Mouse (Mus musculus) ovary, postnatal 10 days (tissue): ENCODE data around the gene Gm20431.

ENCODE experiments used
- DNase-seq: peaks from one replicate; pipeline ENCODE4 v3.0.0; 2022; ENCODE audit warnings: low spot score

Gene Gm20431

DNA sequence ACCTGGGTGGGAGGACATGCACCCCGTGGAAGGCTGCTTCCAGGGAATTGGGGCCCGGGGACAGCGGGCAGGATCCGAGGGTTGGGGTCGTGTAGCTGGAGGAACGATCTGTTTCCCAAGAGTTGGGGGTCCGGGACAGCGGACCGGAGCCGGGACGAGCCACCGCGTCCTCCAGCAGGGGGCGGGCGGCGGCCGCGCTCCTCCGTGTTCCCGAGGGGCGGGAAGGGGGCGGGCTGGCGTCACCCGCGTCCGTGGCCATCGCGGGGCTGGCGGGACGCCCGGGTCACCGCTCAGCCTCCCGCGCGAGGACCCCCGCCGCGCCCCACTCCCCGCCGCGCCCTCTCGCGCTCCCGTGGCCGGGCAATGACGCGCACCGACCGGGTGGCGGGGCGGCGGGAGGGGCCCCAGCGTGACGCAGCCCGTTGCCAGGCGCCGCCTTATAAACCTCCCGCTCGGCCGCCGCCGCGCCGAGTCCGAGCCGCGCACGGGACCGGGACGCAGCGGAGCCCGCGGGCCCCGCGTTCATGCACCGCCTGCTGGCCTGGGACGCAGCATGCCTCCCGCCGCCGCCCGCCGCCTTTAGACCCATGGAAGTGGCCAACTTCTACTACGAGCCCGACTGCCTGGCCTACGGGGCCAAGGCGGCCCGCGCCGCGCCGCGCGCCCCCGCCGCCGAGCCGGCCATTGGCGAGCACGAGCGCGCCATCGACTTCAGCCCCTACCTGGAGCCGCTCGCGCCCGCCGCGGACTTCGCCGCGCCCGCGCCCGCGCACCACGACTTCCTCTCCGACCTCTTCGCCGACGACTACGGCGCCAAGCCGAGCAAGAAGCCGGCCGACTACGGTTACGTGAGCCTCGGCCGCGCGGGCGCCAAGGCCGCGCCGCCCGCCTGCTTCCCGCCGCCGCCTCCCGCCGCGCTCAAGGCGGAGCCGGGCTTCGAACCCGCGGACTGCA lies 27.5 kb upstream of the Gm20431 start, which contains the start of gene Cebpb:
Gene Cebpb (plus strand): TSS at position 418 of the 954 bp plus-strand sequence.
- DNase-seq, result peak; percentile 92

DNA sequence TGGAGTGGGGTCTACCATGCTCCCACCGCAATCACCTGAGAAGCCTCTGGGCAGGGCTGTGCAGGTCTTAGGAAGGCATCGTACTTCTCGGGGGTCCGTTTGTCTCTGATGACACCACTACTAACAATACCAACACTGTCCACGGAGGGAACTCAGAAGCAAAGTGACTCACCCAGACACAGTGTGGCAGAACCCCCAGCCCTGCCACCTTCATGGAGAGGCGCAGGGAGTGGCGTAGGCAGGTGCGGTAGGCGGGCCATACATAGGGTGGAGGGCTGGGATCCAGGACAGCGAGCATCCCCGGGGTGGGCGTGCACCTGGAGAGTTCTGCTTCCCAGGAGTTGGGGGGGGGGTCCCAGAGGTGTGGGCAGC lies 26.8 kb upstream of the Gm20431 start:
- no peak for DNase-seq

DNA sequence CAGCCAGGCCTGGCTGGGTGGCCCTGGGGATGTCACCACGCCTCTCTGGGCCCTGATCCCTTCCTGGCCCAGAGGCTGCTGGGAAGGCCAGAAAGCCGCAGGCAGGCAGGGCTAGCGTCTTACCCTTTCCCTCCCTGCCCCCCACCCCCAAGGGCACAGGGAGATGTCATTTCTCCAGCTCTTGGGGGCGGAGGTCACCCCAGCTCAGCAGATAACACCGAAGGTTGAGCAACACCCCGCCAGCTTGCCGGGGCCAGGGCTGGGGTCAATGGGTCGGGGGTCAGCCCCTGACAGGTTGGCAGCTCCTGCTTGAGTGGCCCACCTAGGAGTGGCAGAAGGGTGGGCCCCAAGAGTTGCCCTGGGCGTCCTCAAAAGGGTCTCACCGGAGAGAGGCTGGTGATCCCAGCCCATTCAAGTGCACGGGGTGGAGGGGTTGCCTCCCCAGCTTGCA lies 26.4 kb upstream of the Gm20431 start:
- no peak for DNase-seq

DNA sequence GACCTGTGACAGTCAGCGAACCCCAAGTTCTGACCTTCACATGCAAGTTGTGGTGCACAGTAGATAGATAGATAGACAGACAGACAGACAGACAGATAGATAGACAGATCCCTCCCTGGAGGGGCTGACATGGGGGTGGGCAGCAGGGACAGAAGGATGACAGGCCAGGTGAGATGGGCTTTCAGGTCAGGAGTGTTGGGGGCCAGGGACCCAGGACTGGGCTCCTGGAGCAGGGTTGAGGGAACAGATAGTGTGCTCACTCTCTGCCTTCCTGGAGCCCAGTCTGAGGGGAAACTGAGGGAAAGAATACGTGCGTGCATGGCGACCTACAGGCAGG lies 25.9 kb upstream of the Gm20431 start:
- DNase-seq, result no peak

DNA sequence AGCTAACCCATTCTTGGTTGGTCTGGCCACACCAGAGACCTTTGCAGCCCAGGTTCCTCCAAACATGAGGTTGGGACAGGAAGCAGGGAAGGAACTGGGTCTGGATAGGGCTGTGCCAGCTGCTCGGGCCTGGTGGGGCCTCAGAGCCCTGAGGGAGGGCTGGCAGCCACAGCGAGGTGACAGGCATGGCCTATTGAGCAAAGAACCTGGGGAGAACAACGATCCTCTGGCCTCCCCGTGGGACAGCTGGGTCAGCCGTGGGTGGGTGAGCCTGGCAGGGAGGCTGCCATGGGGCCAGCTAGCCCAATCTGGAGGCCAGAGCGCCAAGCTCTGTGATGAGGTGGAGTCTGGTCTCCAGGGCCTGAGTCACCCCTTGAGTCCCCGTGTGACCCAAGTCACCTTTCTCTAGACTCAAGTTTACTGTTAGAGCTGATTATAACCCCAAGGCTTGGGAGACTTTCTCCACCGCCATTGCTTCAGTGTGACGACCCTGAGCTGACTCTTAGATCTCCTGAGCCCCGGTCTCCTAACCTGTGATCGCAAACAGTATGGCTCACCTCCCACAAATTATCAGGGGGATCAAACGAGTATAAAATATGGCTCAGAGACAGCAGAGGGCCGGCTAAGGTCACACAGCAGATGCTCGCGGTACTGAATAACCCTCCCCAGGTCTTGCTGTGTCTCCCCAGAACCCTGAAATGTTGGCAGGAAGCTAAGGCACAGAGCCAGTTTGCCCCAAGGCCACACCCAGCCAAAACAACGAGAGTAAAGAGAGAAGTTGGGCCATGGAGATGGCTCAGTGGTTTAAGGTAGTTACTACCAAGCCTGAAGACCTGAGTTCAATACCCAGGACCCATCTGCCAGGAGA lies 25.3 kb upstream of the Gm20431 start:
- DNase-seq, result no peak

DNA sequence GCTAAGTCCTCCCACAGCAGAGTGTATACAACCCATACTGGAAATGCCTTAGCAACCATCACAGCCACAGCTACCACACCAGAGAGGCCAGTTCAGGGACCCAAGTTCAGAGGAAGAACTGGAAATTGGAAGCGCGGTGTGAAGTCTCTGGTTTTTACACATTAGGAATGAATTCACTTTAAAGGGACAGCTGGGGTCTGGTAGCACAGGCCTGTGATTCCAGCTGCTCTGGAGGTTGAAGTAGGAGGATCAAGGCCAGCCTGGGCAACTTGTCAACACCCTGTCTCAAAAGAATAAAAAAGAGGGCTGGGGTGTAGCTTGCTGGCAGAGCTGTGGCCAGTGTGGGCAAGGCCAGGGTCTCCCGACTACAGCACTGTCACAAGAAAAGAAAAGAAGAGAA lies 24.6 kb upstream of the Gm20431 start:
- DNase-seq, result no peak

DNA sequence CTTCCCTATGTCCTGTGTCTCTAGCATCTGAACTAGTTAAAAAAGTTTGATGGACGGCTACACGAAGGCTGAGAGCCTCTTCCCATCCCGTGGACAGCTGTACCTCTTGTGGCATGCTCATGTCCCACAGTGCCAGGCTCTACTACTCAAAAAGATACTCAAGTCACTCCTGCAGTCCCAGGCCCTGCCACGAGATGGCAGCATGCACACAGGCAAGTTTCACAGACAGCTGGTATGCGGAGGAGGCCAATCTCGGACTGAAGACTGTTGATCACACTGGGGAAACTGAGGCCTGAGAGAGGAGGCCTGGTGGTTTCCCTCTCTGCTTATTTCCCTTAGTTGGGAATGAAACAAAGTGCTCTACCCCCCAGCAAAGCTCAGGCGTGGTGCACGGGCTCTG lies 23.8 kb upstream of the Gm20431 start:
- DNase-seq, result peak; percentile 99

DNA sequence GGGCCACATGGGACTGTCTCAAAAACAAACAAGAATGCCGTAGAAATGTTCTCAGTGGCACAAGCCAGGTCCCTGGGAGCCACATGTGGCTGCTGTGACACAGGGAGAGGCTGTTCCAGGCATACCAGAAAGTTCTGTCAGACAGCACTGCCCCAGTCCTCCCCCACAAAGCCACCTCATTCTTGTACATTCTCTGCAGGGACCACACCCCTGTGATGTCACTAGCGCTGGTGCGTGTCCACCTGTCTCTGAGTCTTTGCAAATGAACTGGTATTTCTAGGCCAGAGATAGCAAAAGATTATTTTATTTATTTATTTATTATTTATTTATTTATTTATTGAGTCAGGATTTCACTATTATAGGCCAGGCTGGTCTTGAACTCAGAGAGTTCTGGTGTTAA lies 22.4 kb upstream of the Gm20431 start:
- DNase-seq, result no peak

DNA sequence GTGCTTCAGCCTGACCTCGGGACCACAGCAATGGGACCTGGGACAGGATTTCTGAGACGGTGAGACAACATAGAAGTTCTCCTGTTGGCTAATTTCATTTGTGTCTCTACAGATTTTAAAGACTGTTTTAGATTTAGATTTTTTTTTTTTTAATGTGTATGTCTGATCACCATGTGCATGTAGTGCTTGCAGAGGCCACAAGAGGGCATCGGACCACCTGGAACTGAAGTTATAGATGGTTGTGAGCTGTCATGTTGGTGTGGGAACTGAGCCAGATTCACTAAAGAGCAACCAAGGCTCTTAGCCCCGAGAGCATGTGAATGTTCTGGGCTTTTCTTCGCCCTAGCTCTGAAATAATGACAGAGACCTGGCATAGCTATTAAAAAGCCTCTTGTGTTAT lies 19.4 kb upstream of the Gm20431 start:
- DNase-seq, result no peak

DNA sequence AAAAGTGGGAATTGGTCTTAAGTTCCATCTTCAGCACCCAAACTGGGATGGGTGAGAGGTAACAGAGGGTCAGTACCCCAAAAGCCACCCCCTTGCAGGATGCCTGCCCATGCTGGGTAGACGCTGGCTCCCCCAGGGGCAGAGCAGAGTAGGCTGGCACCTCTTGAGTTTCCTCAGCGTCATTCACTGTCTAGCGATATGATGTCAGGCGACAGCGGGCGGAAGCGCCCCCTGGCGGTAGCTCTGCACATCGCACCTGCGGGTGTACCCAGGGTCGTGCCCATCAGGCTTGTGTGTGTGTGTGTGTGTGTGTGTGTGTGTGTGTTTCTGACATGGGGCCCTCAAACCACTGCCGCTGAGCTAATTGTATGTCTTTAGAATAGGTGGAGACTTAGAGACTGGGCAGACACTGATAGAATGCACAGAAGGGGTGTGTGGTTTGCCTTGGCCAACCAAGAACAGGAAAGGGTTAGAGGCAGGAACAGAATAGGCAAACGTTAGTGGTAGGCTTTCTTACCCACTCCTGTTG lies 18.7 kb upstream of the Gm20431 start:
- peak; percentile 63 for DNase-seq

DNA sequence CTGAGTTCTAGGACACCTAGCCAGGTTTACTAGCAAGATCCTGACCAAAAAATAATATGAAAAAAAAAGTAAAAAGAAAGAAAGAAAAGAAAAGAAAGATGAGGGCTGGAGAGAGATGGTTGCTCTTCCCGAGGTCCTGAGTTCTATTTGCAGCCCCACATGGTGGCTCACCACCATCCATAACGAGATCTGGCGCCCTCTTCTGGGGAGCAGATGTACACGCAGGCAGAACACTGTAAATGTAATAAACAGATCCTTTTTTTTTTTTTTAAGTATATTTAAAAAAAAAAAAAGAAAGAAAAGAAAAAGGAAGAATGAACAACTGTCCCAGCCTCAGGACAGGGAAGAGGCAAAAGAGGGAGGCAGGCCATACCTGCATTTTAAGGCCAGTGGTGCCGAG lies 17.3 kb upstream of the Gm20431 start:
- DNase-seq, result no peak

DNA sequence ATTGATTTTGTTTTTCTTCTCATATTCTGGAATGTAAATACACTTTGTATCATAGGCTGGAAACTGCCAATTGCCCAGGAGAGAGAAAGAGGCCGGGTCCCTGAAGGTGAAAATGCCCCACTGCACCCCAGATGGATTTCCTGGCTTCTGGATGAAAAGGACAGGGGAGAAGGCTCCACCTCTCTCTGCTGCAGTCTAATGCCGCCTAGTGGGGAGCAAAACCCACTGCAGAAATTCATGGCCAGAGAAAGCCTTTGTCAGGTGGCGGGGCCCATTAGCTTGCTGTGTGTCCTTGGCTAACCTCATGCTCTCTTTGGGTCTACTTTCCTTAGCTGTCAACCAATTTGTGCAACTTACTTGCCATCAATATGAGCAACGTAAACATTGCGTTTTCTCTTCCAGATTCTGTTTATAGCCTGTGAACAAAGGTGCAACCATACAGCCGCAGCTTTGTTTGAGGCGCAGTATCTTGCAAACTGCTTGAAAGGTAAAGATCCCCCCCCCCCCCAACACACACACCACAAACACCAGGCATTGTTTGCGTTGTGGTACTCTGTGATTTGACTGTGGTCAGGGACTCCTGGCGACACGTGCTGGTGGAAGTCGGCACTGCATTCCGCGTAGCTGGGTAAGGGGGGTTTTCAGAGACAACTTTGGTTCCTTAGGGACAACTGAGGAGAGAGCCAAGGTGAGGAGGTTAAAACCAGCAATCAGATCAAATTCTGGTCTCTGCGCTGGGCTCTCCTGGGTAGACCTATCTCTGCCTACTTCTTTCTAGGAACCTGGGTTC lies 14.0 kb upstream of the Gm20431 start:
- DNase-seq, result no peak

DNA sequence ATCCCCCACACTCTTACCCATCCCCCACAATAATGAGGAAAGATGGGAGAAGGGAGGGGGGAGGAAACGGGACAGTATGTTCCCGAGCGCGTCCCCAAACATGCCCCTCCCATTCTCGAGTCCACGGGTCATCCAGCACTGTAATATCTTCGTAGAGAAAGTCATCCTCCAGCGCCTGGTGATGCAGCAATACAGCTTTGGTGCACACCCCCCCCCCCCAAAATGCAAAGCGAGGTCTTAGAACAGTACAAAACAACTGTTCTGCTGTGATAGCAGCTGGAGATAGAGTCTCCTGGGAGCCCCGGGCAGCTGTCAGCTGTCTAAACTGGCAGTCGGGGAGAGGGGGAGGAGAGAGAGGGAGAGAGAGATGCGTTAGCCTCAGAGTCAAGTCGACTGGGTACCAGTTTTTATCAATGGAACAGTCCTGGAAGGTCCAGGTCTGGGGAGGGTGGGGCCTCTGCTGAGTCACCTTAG lies 11.0 kb upstream of the Gm20431 start:
- DNase-seq, result no peak

DNA sequence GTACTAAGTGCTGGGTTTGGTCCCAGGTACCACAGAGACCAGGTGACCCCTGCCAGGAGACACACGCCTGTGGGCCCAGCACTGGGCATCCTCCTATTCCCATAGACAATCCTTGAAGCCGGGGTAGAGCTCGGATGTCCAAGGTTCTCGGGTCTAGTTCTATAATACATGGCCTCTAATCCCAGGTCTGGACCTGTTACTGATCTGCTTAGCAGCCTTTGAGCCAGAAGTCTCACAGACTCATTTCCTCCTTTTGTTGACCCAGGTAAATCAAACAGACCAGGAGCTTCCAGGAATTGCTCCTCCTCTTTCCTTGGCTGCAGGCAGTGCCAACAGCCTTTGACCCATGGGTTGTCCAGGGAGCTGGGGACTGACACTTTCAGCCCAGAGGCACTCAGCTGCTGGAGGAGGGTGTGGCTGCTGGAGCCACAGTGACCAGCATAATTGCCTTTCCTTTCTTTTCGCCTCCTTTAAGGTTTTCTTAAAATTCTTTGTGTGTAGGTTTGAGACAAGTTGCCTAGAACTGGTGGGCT lies 9.9 kb upstream of the Gm20431 start:
- DNase-seq, result no peak

DNA sequence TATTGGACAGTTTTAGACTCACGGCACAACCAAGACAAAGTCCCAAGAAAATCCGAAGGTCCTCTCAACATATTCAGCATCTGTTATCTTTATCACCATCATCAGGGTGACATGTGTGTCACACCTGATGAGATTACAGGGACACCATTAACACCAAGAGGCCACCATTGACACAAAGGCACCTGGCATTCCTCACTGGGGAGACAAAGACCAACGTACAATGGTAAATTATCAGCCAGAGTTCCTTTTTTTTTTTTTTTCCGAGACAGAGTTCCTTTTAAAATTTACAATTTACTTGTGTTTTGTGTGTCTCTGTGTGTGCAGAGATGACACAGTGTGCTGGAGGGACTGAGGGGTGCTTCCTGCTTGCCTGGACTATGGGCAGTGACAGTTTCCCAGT lies 8.1 kb upstream of the Gm20431 start:
- no peak for DNase-seq

DNA sequence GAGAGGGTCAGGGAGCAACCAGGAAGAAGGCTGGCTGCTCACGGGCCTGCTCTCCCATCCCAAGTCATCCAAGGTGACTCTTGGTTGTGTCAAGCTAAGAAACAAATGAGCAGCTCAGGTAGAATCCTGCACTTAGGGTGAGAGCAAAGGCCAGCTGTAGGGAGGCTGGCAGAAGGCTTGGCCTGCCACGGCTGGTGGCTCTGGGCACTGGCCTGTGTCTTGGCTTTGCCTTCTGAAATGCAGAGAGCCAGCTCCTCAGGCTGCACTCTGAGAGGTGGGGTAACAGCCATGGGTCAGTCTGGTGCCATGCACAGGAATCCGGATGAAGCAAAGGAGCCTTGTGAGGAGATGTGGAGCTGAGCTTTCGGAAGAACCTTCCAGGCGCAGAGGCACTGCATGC lies 7.1 kb upstream of the Gm20431 start:
- DNase-seq, result no peak

DNA sequence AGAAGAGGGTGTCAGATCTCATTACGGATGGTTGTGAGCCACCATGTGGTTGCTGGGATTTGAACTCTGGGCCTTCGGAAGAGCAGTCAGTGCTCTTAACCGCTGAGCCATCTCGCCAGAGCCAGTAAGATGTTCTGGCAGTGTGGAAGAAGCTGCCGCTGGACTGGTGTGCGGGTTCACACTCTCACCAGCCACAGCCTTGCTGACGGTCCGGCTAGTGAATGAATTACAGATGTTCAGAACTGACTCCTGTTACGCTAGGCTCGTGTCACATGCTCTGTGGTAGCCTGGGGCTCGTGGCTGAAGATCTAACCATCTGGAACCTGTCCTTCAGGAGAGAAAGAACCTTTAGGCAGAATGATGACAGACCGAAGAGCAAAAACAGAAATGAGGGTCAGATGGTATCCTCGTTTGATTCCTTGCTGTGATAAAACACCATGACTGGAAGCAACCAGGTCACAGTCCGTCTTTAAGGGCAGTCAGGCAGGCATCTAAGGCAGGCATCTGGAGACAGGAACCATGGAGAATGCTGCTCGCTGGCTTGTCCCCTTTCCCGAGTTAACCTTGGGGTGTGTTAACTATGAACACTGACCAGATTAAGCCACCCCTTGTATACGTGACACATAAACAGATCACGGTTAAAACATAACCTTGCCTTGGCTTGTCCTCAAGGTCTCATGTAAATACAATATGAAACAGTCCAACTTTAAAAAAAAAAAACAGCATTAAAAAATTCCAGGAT lies 4.8 kb upstream of the Gm20431 start:
- no peak for DNase-seq

DNA sequence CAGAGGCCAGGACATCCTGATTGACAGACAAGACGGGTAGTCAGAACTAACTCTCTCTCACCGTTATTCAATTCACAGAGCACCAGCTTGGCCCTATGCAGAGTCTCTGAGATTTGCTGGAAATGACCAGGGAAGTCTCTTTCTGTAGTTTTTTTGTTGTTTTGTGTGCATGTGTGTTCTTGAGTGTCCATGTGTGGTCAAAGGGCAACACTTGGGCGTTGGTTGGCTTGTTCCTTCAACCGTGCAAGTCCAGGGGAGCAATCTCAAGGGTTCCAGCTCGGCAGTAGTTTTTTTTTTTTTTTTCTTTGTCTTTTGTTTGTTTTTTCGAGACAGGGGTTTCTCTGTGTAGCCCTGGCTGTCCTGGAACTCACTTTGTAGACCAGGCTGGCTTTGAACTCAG lies 1.4 kb upstream of the Gm20431 start:
- DNase-seq, result no peak

DNA sequence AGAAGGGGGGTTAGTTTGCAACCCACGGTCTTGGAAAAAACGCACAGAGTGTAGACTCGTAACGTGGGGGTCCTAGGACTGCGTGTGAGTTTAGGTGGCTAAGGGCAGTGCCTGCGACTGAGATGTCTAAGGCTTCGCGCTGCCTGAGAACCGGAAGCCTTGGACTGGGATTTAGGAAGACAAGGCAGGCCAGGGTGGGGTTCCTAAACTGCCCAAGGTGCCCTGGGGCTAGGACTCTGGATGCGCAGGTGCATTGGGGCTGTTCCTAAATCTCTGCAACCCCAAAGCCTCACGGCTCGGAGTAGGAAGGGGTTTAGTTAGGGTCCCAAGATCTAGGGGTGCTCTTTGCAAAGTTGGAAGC lies 705 bp downstream of the Gm20431 start:
- no peak for DNase-seq

DNA sequence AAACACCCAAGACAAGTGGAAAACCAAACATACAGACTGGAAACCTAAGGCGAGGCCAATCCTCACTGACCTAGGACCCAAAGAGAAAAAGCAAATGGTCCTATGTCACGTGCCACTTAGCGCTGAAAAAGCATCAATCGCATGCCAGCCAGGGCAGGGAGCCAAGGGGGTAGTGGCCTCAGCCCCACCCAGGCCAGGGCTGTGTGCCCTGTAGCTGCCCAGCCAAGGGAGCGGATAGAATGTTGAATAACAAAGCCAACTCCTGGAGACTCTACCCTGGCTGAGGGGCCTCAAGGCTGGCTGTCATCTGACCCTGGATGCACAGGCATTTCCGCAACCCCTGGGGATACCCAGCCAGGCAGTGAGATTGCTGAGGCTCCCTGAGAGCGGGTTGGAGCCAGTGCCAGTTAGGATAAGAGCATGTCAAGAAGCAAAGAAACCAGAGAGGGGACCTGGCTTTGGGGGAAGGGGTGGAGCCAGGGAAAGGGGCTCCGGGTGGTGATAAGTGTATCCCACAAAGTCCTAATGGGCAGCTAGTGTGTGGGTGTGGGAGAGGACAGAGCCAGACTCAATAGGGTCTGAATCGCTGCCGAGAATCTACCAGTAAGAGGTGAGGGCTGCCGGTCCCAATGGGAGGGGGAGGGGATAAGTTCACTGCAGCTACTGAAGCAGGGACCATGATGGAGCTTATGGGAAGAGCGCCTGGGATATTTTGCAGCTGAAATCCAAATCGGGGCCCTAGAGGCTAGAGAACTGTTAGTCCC lies 1.3 kb downstream of the Gm20431 start:
- no peak for DNase-seq
